ENCODE assay signal across 35 mouse cellular contexts in the genomic region with DNA sequence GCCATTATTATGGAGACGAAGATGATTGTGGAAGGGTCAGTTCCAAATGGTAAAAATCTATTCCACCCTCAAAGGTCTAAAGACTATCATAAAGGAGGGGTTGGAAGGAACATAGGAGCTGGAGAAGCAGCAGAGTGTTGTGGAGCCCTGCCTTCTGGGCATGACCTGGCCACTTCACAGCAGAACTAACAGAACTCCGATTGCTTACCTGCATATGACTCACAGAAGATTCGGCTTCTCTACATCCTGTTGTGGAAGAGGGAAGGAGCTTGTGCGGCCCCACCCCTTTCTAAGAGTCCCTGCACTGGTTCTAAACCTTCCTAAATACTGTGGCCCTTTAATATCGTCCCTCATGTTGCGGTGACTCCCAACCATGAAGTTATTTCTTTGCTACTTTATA.
"Had no signal": no experiment of that assay in that cellular context is flagged by ENCODE, and none has a peak within 500 bp of the region (broad histone marks: within the 10 kb centered on the region; RNA-seq: fewer than 3 reads in every experiment).

No protein-coding gene starts in this region.

- H3K9ac ChIP-seq: heart, embryonic 12.5 days; heart, embryonic 13.5 days; heart, embryonic 15.5 days; hindbrain, embryonic 12.5 days; hindbrain, embryonic 13.5 days; hindbrain, embryonic 14.5 days; hindbrain, embryonic 15.5 days; intestine, embryonic 15.5 days; kidney, embryonic 15.5 days had no signal

- H3K27me3 ChIP-seq: heart, embryonic 12.5 days; heart, embryonic 13.5 days; heart, embryonic 15.5 days; hindbrain, embryonic 12.5 days; hindbrain, embryonic 13.5 days; hindbrain, embryonic 15.5 days; intestine, embryonic 15.5 days; kidney, embryonic 15.5 days had no signal

- DNase-seq: heart, postnatal 10 days; heart, postnatal 14 days; heart, postnatal 36 days; heart, postnatal 4 days; kidney, adult 11 months; kidney, adult 18-20 months; kidney, adult 2 months; kidney, adult 8-10 months; kidney, adult 9 months; kidney, postnatal 10 days; kidney, postnatal 14 days; kidney, postnatal 25 days; kidney, postnatal 36 days; kidney, postnatal 4 days; layer of hippocampus, adult 9-11 months; layer of hippocampus, postnatal 36 days had no signal

- H3K27ac ChIP-seq: heart, embryonic 10.5 days; heart, embryonic 13.5 days; heart, embryonic 15.5 days; hindbrain, embryonic 10.5 days; hindbrain, embryonic 12.5 days; hindbrain, embryonic 13.5 days; hindbrain, embryonic 14.5 days; hindbrain, embryonic 15.5 days; hindbrain, postnatal 0 days; intestine, embryonic 15.5 days; kidney, embryonic 15.5 days; kidney, postnatal 0 days; layer of hippocampus, adult 2 months had no signal

- H3K36me3 ChIP-seq: heart, embryonic 10.5 days; heart, embryonic 12.5 days; heart, embryonic 13.5 days; heart, embryonic 15.5 days; hindbrain, embryonic 10.5 days; hindbrain, embryonic 12.5 days; hindbrain, embryonic 13.5 days; hindbrain, embryonic 15.5 days; intestine, embryonic 15.5 days; kidney, embryonic 15.5 days had no signal

- H3K4me1 ChIP-seq: heart, embryonic 10.5 days; hindbrain, embryonic 10.5 days; hindbrain, embryonic 12.5 days; hindbrain, embryonic 13.5 days; hindbrain, embryonic 15.5 days; intestine, embryonic 15.5 days; kidney, embryonic 15.5 days had no signal

- H3K4me2 ChIP-seq: heart, embryonic 11.5 days; heart, embryonic 12.5 days; heart, embryonic 13.5 days; heart, embryonic 15.5 days; hindbrain, embryonic 12.5 days; hindbrain, embryonic 13.5 days; hindbrain, embryonic 14.5 days; hindbrain, embryonic 15.5 days; intestine, embryonic 15.5 days; kidney, embryonic 15.5 days had no signal

- H3K4me3 ChIP-seq: heart, embryonic 10.5 days; heart, embryonic 12.5 days; heart, embryonic 13.5 days; heart, embryonic 15.5 days; hindbrain, embryonic 10.5 days; hindbrain, embryonic 12.5 days; hindbrain, embryonic 13.5 days; hindbrain, embryonic 15.5 days; intestine, embryonic 15.5 days; kidney, embryonic 15.5 days; layer of hippocampus, adult 2 months had no signal

- H3K9me3 ChIP-seq: heart, embryonic 10.5 days; heart, embryonic 12.5 days; heart, embryonic 13.5 days; heart, embryonic 15.5 days; hindbrain, embryonic 10.5 days; hindbrain, embryonic 12.5 days; hindbrain, embryonic 13.5 days; hindbrain, embryonic 15.5 days; intestine, embryonic 15.5 days; kidney, embryonic 15.5 days had no signal

- ATAC-seq: hindbrain, embryonic 16.5 days; hindbrain, postnatal 0 days; inflammation-experienced regulatory T-cells, adult 6 months; intestine, embryonic 15.5 days; intestine, embryonic 16.5 days; intestine, postnatal 0 days had no signal
